Mouse (Mus musculus): ENCODE data around the gene Crocc. TPM values are rescaled to one million over a fixed set of nuclear protein-coding genes. Genes with fewer than 3 reads are reported as not detected.

The Crocc gene
- polyA plus RNA-seq, 1 experiment from 2014 or later: 8.3 TPM

DNA sequence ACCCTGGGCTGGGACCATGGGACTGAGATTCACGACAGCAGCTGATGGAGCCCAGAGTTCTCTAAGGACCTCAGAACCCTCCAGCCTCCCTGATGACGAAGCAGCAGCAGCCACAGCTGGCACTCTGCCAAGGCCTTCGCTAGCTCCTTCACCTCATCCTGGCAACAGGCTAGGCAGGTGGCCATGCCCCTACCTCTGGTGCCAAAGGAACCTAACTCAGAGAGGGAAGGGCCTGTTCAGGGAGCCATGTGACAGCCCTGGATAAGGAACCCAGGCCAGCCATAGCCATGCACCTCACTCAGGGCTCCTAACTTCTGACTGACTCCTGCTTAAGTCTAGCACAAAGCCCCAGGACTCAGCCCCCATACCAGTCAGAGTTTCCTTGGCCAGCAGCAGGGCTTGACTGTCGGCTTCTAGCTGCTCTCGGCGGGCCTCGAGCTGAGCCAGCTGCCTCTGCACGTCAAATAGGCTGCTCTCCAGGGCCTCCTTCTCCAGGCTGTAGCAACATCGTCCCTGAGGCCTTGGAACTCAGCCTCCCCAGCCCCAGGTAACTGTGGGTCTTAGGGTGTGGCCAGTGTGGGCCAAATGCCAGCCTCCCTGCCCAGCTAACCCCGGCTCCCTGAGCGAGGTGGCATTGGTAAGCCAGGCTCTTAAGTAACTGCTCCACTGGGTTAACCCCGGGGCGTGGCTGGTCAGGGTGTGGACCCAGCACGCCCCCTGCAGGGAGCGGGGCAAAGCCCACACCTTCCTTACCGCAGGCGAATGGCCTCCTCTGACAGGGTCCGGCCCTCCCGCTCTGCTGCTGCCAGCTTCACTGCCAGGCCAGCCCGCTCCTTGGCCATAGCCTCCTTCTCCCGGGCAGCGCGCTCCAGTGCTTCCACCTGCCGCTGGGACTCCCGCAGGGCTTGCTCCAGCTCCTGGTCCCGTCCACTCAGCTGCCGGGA lies 26.5 kb downstream of the Crocc start:
- H3K36me3 ChIP-seq (ENCODE audit: control insufficient read depth, insufficient read depth, low read length): peaks cover 11% of the 10 kb centered on the region
- no peaks in the 10 kb centered on the region for H3K27me3 ChIP-seq (ENCODE audit: control insufficient read depth, insufficient read depth, low read length)
- no peak overlapping the region for H3K4me2 ChIP-seq
- H3K27ac ChIP-seq (ENCODE audit: low read depth, low read length): no peak overlapping the region
- WGBS: 85% methylated on average over 27 of the region's 27 CpGs
- no peak overlapping the region for H3K4me3 ChIP-seq (ENCODE audit: low read depth, low read length)
- no peaks in the 10 kb centered on the region for H3K4me1 ChIP-seq (ENCODE audit: control insufficient read depth, insufficient read depth, low read length)
- H3K9me3 ChIP-seq (ENCODE audit: control insufficient read depth, low read length): no peaks in the 10 kb centered on the region
- DNase-seq (ENCODE audit: low spot score, missing footprints) (no peak), ATAC-seq (ENCODE audit: low FRiP score) (no peak)
- no peak overlapping the region for H3K9ac ChIP-seq (ENCODE audit: low read length)

DNA sequence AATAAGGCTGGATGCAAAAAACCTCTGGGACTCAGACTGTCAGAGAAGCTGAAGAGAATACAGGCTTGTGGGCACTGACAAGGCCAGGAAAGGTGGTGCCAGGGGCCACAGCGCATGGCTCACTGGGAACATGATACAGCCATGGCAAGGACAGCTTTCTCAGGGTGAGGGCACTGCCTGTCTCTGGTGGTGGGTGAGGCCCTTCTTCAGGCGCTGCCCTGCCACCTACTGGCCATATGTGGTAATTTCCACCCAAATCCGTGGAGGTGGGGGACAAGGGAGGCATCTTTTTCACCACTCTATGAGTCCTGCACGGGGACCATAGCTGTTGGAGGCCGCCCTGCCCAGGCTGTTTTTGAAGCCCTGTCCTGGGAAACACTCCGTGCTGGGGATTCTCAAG lies 28.6 kb downstream of the Crocc start:
- Histone ChIP-seq H3K4me3 (ENCODE audit: low read depth, low read length) (no peak overlapping the region), H3K27ac (ENCODE audit: low read depth, low read length) (no peak overlapping the region), H3K9ac (ENCODE audit: low read length) (no peak overlapping the region), H3K27me3 (ENCODE audit: control insufficient read depth, insufficient read depth, low read length) (no peaks in the 10 kb centered on the region), H3K36me3 (ENCODE audit: control insufficient read depth, insufficient read depth, low read length) (peaks cover 11% of the 10 kb centered on the region), H3K4me1 (ENCODE audit: control insufficient read depth, insufficient read depth, low read length) (no peaks in the 10 kb centered on the region), H3K4me2 (no peak overlapping the region), H3K9me3 (ENCODE audit: control insufficient read depth, low read length) (no peaks in the 10 kb centered on the region)
- peak; percentile 65 for ATAC-seq (ENCODE audit: low FRiP score)
- 19% methylated on average over 6 of the region's 6 CpGs for WGBS
- DNase-seq (ENCODE audit: low spot score, missing footprints): peak; percentile 99

DNA sequence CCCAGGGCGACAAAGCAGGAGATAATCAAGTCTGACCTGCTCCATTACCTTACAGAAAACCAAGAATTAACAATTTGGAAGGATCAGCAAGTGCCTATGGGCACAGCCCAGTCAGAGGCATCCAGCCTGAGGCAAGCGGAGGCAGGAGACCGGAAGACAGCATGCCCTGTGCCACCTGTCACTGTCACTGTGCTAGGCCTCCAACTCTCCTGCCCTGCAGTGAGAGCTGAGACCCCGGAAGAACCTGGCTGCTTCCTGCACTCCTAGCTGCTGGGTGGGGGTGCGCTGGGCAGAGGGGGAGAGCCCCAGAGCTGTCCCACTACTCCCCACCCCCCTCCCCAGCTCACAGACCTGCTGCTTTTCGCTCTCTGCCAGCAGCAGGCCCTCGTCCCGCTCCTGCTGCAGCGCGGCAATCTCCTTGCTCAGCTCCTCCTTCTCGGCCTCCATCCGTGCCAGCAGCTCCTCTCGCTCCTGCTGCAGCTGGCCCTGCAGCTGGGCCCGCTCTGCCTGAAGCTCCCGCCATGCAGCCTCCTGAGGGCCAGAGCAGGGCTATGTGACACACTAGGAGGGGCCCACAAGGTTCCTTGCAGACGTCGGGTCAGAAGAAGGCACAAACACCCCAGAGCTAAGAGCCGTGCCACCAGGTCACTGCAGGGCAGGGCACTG lies 29.7 kb downstream of the Crocc start:
- WGBS: 90% methylated on average over 18 of the region's 18 CpGs
- ATAC-seq (ENCODE audit: low FRiP score): no peak
- no peak overlapping the region for H3K4me3 ChIP-seq (ENCODE audit: low read depth, low read length)
- H3K4me1 ChIP-seq (ENCODE audit: control insufficient read depth, insufficient read depth, low read length): no peaks in the 10 kb centered on the region
- H3K27me3 ChIP-seq (ENCODE audit: control insufficient read depth, insufficient read depth, low read length): no peaks in the 10 kb centered on the region
- H3K4me2 ChIP-seq: no peak overlapping the region
- no peaks in the 10 kb centered on the region for H3K9me3 ChIP-seq (ENCODE audit: control insufficient read depth, low read length)
- H3K36me3 ChIP-seq (ENCODE audit: control insufficient read depth, insufficient read depth, low read length): peaks cover 11% of the 10 kb centered on the region
- DNase-seq (ENCODE audit: low spot score, missing footprints): no peak
- H3K27ac ChIP-seq (ENCODE audit: low read depth, low read length): no peak overlapping the region
- no peak overlapping the region for H3K9ac ChIP-seq (ENCODE audit: low read length)

DNA sequence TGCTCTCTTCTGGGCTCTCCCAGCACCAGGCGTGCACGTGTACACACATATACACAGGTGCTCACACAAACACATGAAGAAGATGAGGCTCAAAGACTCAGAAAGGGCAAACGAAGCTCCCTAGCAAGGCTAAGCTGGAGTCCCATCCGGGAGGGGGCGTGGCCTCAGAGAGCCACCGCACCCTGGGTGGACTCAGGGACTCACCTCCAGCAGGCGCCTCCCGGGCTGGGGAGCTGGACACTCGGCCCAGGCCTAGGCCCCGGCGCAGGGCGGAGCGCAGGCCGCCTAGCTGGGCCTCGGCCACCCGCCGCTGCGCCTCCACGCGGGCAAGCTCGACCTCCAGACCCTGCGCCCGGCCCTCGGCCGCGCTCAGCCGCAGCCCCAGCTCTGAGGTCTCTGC lies 35.4 kb downstream of the Crocc start:
- Histone ChIP-seq H3K27ac (ENCODE audit: low read depth, low read length) (no peak overlapping the region), H3K36me3 (ENCODE audit: control insufficient read depth, insufficient read depth, low read length) (peaks cover 4% of the 10 kb centered on the region), H3K9me3 (ENCODE audit: control insufficient read depth, low read length) (no peaks in the 10 kb centered on the region), H3K4me1 (ENCODE audit: control insufficient read depth, insufficient read depth, low read length) (peaks cover 18% of the 10 kb centered on the region), H3K4me3 (ENCODE audit: low read depth, low read length) (no peak overlapping the region), H3K9ac (ENCODE audit: low read length) (no peak overlapping the region), H3K27me3 (ENCODE audit: control insufficient read depth, insufficient read depth, low read length) (no peaks in the 10 kb centered on the region), H3K4me2 (no peak overlapping the region)
- DNase-seq (ENCODE audit: low spot score, missing footprints): no peak
- 79% methylated on average over 27 of the region's 27 CpGs for WGBS
- no peak for ATAC-seq (ENCODE audit: low FRiP score)

DNA sequence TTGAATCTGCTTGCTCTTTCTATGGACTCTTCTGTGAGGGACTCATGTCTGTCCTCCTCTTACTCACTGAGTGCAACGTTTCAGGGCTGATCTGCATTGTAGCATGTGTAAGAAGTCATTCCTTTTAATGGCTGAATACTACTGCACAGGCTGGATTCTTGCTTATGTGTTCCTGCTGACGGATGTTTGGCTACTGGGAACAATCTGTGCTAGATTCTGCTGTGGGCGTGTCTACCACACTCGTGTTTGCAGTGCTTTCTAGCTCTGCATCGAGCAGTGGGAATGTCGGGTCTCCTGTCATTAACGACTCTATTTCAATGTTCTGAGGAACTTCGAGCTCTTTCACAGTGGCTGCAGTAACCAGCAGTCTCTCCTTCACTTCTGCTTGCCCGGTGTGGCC lies 36.3 kb downstream of the Crocc start:
- no peak for ATAC-seq (ENCODE audit: low FRiP score)
- Histone ChIP-seq H3K9me3 (ENCODE audit: control insufficient read depth, low read length) (no peaks in the 10 kb centered on the region), H3K36me3 (ENCODE audit: control insufficient read depth, insufficient read depth, low read length) (peaks cover 4% of the 10 kb centered on the region), H3K4me2 (no peak overlapping the region), H3K9ac (ENCODE audit: low read length) (no peak overlapping the region), H3K27ac (ENCODE audit: low read depth, low read length) (no peak overlapping the region), H3K4me3 (ENCODE audit: low read depth, low read length) (no peak overlapping the region), H3K4me1 (ENCODE audit: control insufficient read depth, insufficient read depth, low read length) (peaks cover 18% of the 10 kb centered on the region), H3K27me3 (ENCODE audit: control insufficient read depth, insufficient read depth, low read length) (no peaks in the 10 kb centered on the region)
- WGBS: 79% methylated on average over 9 of the region's 9 CpGs
- no peak for DNase-seq (ENCODE audit: low spot score, missing footprints)

DNA sequence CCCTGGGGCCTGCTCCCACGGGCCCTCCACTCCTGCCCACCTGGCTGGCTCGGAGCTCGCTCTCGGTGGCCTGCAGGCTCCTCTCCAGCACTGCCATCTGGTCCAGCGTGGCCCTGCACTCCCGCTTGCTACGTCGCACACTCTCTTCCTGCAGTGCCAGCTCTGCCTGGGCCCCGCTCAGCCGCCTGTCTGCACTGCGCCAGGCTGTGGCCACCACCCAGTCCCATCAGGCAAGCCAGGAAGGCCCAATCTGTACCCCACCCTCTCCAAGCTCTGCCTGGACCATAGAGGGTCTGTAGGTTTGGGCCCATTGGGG lies 38.8 kb downstream of the Crocc start:
- H3K36me3 ChIP-seq (ENCODE audit: control insufficient read depth, insufficient read depth, low read length): no peaks in the 10 kb centered on the region; the same call in 1 of the 2 replicates

DNA sequence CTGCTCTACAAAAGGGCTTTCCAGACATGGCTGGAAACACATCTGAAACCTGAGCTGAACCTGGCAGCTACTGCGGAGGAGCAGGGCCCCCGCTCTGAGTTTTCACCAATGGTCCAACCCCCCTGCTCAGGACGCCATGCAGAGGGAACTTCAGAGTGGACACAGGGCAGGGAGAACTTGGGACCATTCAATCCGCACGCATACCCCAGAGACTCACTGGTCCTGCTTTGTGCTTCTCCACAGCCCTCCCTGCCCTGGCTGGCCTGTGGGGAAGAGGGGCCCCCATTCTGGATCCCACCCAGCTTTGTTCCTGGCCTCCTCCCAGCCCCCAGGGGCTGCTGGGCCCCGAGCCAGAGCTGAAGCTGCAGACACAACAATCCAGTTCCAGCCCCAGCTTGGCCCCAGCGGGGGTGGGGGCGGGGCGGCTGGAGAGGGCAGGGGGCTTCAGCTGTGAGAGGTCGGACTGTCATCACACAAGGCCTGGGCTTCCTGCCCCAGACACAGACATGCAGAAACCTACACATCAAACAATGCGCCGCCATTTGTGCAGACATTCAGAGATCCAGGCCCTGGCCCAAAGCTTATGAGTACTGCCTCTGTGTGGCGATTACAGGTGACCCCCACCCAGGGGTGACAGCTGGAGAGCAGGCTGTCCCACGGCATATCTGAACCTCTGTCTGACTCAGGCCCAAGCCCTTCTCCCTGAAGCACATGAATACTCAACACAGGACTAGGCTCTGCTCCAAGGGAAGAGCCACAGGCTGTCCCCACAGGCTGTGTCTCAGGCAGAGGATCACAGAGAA lies 39.3 kb downstream of the Crocc start:
- 28% methylated on average over 14 of the region's 14 CpGs for WGBS
- Histone ChIP-seq H3K4me2 (no peak overlapping the region), H3K27me3 (ENCODE audit: control insufficient read depth, insufficient read depth, low read length) (no peaks in the 10 kb centered on the region), H3K4me3 (ENCODE audit: low read depth, low read length) (no peak overlapping the region), H3K4me1 (ENCODE audit: control insufficient read depth, insufficient read depth, low read length) (peaks cover 18% of the 10 kb centered on the region), H3K9me3 (ENCODE audit: control insufficient read depth, low read length) (no peaks in the 10 kb centered on the region), H3K36me3 (ENCODE audit: control insufficient read depth, insufficient read depth, low read length) (peaks cover 2% of the 10 kb centered on the region), H3K27ac (ENCODE audit: low read depth, low read length) (peak overlapping the region; percentile 82), H3K9ac (ENCODE audit: low read length) (peak overlapping the region; percentile 1)
- DNase-seq (ENCODE audit: low spot score, missing footprints) (peak; percentile 95), ATAC-seq (ENCODE audit: low FRiP score) (peak; percentile 77)

More for the DNA sequence above, 38.8 kb downstream of the Crocc start:
- no peak overlapping the region for H3K4me2 ChIP-seq
- no peaks in the 10 kb centered on the region for H3K9me3 ChIP-seq (ENCODE audit: control insufficient read depth, low read length)
- 75% methylated on average over 11 of the region's 11 CpGs for WGBS
- no peaks in the 10 kb centered on the region for H3K27me3 ChIP-seq (ENCODE audit: control insufficient read depth, insufficient read depth, low read length)
- H3K4me1 ChIP-seq (ENCODE audit: control insufficient read depth, insufficient read depth, low read length): peaks cover 18% of the 10 kb centered on the region
- ATAC-seq (ENCODE audit: low FRiP score) (peak; percentile 17; the same call in 1 of the 2 replicates), DNase-seq (ENCODE audit: low spot score, missing footprints) (no peak)
- peak overlapping the region; percentile 9 for H3K9ac ChIP-seq (ENCODE audit: low read length)
- peak overlapping the region; percentile 82 for H3K27ac ChIP-seq (ENCODE audit: low read depth, low read length)
- no peak overlapping the region for H3K4me3 ChIP-seq (ENCODE audit: low read depth, low read length)

DNA sequence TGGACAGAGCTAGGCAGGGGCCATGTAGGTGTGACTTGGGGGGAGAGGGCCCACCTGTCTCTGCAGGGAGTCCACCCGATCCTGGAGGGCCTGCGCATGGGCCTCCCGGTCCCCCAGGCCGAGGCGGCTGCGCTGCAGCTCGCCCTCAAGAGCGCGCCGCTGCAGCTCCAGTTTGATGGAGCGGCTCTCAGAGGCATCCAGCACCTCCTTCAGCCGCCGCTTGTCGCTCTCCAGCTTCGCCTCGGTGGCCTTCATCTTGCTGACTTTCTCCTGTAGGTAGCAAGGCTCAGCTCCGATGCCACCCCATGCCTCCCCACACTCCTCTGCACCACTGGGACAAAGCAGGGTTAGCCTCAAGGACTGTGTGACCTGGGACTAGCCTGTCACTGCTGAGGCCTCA lies 40.1 kb downstream of the Crocc start:
- Histone ChIP-seq H3K36me3 (ENCODE audit: control insufficient read depth, insufficient read depth, low read length) (peaks cover 6% of the 10 kb centered on the region), H3K4me2 (no peak overlapping the region), H3K9me3 (ENCODE audit: control insufficient read depth, low read length) (no peaks in the 10 kb centered on the region), H3K4me1 (ENCODE audit: control insufficient read depth, insufficient read depth, low read length) (peaks cover 18% of the 10 kb centered on the region), H3K27ac (ENCODE audit: low read depth, low read length) (peak overlapping the region; percentile 82), H3K9ac (ENCODE audit: low read length) (peak overlapping the region; percentile 1), H3K27me3 (ENCODE audit: control insufficient read depth, insufficient read depth, low read length) (no peaks in the 10 kb centered on the region), H3K4me3 (ENCODE audit: low read depth, low read length) (no peak overlapping the region)
- no peak for DNase-seq (ENCODE audit: low spot score, missing footprints)
- no peak for ATAC-seq (ENCODE audit: low FRiP score)
- WGBS: 90% methylated on average over 17 of the region's 17 CpGs
